Mouse (Mus musculus) spleen, postnatal 4 days (tissue): ENCODE data around the gene Sox5.

ENCODE experiments used
- DNase-seq, 2 experiments: peaks; one replicate each; pipeline ENCODE4 v3.0.0; 2022; ENCODE audit warnings: low spot score in 2 of 2

The Sox5 gene

GRCm38 (mm10) chr6:144485578-144485977 lies 296.2 kb downstream of the Sox5 start:
- DNase-seq, result no peak

GRCm38 (mm10) chr6:144483166-144483565 lies 298.6 kb downstream of the Sox5 start:
- DNase-seq, result no peak

GRCm38 (mm10) chr6:144480648-144481528 lies 300.9 kb downstream of the Sox5 start:
- DNase-seq, result no peak

GRCm38 (mm10) chr6:144479861-144480260 lies 301.9 kb downstream of the Sox5 start:
- DNase-seq, result no peak

- no peak for DNase-seq
These were observed 304.3 kb downstream of the Sox5 start for GRCm38 (mm10) chr6:144477287-144478064.

- DNase-seq, result no peak
These were observed 308.3 kb downstream of the Sox5 start for GRCm38 (mm10) chr6:144473437-144473836.

- no peak for DNase-seq
These were observed 309.5 kb downstream of the Sox5 start for GRCm38 (mm10) chr6:144472089-144472900.

GRCm38 (mm10) chr6:144466711-144467110 lies 315.1 kb downstream of the Sox5 start:
- DNase-seq, result no peak

GRCm38 (mm10) chr6:144463691-144464090 lies 318.1 kb downstream of the Sox5 start:
- no peak for DNase-seq

- no peak for DNase-seq
These were observed 318.5 kb downstream of the Sox5 start for GRCm38 (mm10) chr6:144463274-144463673.

GRCm38 (mm10) chr6:144459486-144459885 lies 322.3 kb downstream of the Sox5 start:
- no peak for DNase-seq

- no peak for DNase-seq
These were observed 324.3 kb downstream of the Sox5 start for GRCm38 (mm10) chr6:144457500-144457899.

- no peak for DNase-seq
These were observed 327.2 kb downstream of the Sox5 start for GRCm38 (mm10) chr6:144454291-144455276.

- DNase-seq, result no peak
These were observed 328.2 kb downstream of the Sox5 start for GRCm38 (mm10) chr6:144453605-144454004.

- DNase-seq, result no peak
These were observed 328.6 kb downstream of the Sox5 start for GRCm38 (mm10) chr6:144453147-144453546.

- no peak for DNase-seq
These were observed 329.4 kb downstream of the Sox5 start for GRCm38 (mm10) chr6:144452200-144452977.

GRCm38 (mm10) chr6:144451631-144452030 lies 330.1 kb downstream of the Sox5 start:
- no peak for DNase-seq

GRCm38 (mm10) chr6:144445761-144446373 lies 335.9 kb downstream of the Sox5 start:
- peak in 1 of 2 experiments; percentile 48 for DNase-seq

- no peak for DNase-seq
These were observed 337.4 kb downstream of the Sox5 start for GRCm38 (mm10) chr6:144444367-144444766.
